Mouse (Mus musculus): ENCODE results near the gene Wdr31.

Wdr31 gene

DNA sequence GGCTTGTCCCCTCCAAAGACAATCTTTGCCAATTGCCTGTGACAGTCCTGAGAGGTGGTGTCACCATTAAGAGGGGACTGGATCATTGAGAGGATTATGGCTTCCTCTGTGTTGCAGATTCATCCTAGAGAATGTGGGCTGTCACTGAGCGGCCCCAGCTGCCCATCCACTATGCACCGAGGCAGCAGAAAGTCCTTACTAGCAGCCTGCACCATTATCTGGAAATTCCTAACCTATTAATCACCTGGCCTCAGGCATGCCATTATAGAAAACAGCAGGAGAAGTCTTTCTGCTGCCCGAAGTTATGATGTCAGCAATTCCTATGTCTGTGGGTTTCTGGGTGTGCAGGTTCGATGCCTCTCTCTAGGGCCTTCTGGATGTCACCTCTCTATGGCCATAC lies 29.7 kb downstream of the Wdr31 start:
- in situ Hi-C loops (cut with MboI, MseI), result no loop called here

DNA sequence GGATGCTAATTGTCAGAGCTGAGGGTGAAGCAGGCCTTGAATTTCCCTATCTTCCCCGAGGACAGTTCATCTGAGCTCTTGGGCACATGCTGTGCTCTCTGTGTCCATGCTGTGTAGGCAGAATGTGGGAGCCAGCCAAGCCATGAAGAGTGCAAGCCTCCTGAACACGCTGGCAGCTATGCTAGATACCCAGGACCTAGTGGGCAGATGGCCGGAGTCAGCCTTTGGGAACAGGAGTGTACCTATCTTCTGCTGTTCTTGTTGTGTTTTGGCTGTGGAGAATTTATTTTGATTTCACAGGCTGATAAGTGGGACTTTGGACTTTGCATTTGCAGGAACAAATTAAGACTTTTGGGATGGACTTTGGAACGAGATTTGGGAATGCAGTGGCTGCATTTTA lies 30.2 kb downstream of the Wdr31 start:
- in situ Hi-C loops (cut with MboI, MseI), result no loop called here

DNA sequence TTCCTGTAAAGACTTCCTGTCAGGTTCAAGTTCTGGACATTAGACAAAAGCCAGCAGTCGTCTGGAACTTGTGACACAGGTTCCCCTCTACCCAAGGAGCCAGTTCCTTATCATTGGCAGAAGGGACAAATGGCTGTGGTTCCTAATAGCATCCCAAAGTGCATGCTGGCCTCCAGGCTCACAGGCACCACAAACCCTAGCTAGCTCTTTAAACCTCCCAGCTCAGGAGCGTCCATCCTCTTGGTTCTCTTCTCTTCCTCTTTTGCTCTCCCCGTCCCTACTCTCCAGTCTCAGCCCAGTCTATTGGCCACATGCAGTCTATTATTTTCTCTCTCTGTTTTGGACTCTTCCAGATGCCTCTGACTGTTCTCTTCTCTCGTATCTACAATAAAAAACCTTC lies 30.9 kb downstream of the Wdr31 start:
- in situ Hi-C loops (cut with MboI, MseI), result no loop called here

DNA sequence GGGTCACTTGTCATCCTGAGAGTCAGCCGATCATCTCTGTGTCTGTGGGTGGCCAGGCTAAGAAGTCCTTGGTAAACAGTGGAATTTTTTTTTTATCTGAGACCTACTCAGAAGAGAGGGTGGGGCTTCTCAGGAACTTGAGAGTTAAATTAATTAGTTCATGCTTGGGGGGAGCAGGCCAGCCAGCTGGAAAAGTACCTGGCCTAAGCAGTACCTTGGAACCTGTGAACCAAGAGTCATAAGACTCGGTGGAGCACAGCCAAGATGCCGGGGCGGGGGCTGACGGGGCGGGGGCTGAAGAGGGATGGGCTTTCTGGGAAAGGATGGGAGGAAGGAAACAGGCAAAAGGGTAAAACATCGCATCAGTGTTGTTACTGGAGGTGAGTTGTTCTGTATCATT lies 32.8 kb downstream of the Wdr31 start:
- in situ Hi-C loops (cut with MboI, MseI), result no loop called here

DNA sequence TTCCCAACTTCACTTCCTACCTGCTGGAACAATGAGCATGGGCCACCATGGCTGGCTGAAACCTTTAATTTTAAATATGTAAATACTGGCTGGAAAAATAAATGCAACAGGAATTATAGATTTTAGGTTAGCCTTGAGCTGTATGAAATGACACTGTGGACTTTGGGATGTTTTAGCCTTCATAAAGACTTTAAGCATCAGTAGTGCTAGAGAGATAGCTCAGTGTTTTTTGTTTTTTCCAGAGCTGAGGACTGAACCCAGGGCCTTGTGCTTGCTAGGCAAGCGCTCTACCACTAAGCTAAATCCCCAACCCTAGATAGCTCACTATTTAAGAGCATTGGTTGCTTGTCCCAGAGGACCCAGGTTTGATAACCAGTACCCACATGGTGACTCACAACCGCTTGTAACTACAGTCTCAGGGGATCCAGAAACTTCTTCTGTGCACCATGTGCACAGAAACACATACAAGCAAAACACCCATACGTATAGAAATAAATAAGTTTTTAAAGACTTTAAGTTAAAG lies 33.4 kb downstream of the Wdr31 start:
- in situ Hi-C loops (cut with MboI, MseI), result no loop called here

DNA sequence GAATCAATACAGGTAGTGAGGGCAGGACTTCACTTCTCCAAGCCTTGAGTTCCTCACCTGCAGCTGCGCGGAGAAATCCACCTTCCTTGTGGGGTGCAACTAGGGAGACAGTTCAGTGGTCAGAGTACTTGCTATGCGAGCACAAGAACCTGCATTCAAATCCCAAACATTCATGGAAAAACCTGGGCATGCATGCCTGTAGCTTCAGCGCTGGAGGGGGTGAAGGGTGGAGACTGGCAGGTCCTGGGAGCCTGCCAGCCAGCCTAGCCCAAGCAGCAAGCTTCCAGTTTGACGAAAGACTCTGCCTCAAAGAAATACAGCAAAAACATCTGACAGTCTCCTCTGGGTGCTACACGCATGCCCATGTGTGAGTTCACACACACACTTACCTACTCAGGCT lies 35.6 kb downstream of the Wdr31 start, which contains the start of gene Rnf183:
TSS of gene Rnf183 (minus strand) at position 172 of the 400 bp plus-strand sequence.
- in situ Hi-C loops (cut with MboI, MseI), result no loop called here

DNA sequence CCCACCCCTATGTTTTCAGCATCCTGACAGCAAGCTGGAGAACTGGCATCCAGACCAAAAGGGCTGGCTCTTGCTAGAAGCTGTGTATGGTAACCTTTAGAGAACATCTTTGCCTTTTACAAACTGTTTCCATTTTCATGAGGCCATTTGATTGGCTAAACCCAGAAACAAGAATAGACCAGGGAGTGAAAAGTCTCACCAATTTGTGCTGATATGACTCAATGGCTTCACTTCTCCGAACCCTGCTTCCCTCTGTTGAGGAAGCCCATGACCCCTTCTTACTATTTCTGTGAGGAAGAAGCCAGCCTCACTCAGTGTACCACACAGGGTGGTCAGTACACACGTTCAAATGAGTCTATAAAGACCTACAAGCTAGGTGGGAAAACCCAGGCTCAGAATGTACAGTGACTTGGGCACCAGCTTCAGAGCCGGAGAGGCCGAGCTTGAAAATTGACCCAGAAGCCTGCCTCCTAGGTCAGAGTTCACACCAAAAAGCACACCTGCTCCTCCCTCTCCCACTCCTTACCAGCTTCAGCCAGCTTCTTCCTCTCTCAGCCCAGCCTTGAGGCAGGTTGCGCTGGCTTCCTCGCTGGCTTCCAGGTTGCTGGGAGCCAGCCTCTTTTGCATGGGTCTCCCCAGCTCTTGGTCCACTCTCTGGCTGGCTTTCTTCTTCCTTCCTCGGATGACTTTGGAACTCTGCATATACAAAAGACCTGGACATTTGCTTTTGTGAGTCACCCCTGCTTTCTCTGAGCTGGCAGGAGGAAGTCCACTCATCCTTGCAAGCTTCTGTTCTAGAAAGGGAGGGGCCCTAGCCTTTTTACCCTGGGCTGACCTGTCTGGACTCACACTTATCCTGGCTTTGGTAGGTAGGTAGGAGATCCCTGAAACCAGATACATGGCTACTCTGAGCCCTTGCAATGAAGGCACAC lies 36.5 kb downstream of the Wdr31 start:
- in situ Hi-C loops (cut with MboI, MseI), result no loop called here

DNA sequence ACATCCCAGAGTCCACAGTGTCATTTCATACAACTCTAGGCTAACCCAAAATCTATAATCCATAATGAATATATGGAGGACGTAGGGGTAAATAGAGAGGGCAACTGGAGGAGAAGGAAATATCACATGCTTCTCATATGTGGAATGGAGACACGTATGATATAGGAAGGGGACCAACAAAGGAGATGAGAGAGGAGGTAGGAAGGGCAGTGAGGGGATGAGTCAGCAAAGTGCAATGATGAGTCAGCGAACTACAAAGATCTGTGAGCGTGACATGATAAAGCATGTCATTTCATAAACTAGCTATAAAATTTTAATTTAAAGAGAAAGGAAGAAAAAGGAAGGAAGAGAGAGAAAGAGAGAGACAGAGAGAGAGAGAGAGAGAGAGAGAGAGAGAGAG lies 39.2 kb downstream of the Wdr31 start:
- in situ Hi-C loops (cut with MboI, MseI), result no loop called here

DNA sequence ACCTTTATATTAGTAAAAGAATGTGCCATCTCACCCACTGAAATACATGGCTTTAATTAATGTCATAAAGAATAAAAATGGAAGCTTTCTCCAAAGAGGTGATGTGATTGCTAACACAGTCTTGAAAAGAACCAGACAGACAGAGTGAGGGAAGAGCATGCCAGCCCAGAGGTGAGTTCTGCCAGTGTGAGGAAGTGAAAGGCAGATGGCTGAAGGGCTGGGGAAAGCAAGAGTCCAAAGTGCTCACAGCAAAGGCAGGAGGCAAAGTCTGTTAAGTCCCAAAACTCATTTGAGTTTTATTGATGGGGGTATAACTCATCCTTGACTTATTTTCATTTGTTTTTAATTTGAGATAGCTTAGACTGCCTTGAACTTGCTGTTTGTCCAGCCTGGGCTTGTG lies 40.0 kb downstream of the Wdr31 start:
- in situ Hi-C loops (cut with MboI, MseI), result no loop called here

DNA sequence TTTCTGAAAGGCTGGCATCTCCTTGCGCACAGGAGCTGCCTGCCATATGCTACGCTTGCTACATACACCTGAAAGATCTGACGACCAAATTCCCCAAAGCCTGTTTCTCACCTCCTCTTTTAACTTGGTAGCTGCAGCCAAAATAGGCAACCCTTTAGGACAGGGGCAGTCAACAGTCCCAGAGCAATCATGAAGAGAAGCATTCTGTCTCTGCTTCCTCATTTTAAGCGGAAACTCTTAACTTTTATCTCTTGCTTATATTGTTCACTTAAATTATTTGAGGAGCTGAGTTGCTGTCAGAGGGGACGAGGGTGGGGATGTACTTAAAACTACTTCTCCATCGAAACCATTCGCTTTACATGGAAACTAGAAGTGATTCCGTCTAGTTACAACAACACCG lies 41.1 kb downstream of the Wdr31 start:
- in situ Hi-C loops (cut with MboI, MseI), result no loop called here

DNA sequence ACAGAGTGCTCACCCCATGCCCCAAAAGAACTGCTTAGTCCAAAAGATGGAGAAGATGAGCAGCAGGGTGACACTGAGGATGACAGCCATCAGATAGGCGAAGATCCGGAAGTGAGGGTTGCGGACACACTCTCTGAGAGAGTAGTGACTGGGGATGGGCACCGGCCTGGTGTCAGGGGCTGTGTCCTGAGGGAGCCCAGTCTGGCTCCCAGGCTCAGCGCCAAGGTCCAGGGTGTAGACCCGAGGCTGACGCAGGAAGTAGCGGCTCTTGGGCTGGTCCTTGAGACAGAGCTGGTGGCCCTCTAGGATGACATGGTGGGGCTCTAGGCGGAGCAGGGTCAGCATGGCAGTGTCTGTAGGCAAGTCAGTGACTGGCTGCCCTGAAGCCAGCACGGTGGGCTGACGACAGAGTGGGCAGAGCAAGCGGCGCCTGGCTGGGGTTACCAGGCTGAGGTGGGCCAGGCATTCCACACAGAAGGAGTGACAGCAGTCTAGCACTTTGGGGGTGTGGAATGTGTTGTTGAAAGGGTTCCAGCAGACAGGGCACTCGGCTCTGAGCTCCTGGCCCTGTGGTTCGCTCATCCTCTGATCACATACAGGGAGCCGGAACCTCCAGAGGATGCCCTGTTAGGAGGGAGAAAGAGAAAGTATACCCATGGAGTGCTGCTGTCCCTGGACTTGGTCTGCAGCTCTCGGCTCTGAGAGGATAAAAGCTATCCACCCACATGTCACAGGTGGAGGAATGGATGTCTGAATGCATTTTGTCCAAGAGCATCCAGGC lies 42.5 kb downstream of the Wdr31 start:
- in situ Hi-C loops (cut with MboI, MseI), result no loop called here

DNA sequence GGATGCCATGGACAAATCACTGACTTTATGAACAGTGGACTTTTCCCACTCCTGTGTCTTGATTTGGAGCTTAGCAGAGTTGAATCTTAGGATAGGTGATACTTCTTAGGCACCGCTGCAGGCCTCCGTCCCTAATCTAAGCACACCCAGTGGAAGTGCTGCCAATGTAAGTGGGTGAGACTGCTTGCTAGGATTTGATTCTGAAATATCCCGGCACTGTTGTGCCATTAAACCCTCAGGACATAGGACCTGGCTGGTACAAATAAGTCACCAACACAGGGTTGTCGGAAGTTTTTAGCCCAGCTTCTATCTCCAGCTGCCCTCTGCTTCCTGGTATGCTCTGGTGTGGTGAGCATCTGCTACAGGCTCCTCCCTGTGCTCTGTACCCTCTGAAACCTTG lies 44.8 kb downstream of the Wdr31 start:
- in situ Hi-C loops (cut with MboI, MseI), result no loop called here

DNA sequence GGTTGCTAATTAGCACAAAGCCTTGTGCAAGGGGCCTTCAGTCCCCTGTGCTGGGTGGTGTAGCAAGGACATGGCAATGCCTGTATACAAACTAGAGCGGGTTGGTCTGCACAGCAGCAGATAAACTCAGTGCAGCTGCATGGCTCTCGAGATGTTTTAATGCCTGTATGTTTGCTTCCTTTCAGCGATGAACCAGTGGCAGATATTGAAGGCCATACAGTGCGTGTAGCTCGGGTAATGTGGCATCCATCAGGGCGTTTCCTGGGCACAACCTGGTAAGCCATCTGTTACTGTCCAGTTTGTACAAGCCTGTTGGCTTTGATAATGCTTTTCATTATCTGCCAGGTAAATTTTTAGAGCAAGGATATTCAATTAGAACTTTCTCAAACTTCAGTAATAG lies 51.6 kb downstream of the Wdr31 start:
- in situ Hi-C loops (cut with MboI, MseI), result no loop called here

DNA sequence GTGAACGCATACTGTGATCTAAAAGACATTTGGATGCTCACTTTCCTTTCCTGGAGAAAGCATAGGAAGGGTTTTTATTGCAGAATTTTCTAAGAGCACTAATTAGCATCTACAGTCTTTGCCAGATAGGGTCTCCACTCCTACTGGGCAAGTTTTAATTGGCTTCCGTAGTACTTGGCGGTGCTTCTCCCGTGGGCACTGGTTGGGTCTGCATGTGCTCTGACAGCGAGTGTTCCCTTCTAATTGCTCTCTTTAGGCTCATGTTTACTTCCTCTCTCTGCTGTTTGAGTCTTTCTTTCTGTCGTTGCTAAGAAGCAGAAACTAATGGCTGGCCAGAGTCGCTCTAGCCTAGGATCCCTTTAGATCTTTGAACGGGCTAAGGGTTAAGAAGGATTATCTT lies 52.2 kb downstream of the Wdr31 start:
- in situ Hi-C loops (cut with MboI, MseI), result no loop called here

DNA sequence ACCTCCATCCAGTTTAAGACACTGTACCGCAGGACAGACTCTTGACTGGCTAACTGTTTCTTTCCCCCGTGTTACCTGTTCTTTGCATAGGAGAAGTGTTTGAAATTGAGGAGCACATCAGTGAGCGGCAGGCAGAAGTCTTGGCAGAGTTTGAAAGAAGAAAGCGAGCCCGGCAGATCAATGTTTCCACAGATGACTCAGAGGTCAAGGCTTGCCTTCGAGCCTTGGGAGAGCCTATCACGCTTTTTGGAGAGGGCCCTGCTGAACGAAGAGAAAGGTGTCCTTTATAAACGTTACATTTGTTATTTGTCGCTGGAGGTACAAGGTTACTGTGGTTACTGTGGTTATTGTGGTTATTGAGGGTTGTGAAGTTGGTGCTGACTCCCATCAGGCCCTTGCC lies 59.1 kb downstream of the Wdr31 start:
- in situ Hi-C loops (cut with MboI, MseI), result no loop called here

DNA sequence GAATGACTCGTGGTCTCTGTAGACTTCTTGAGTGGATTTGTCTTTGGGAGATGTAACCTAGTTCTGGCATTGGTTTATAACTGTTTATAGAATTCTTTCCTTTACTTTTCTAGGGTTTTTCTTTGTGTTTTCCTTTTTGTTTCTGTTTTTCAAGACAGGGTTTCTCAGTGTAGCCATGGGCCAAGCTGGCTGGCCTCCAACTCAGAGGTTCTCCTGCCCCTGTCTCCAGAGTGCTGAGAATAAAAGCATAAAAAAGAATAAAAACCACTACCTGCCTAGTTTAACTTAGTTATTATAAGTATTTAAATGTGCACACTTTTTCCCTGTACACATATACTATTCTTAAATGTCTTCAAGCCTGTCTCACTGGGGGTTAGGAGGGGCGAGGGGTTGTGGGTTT lies 60.4 kb downstream of the Wdr31 start:
- in situ Hi-C loops (cut with MboI, MseI), result no loop called here

DNA sequence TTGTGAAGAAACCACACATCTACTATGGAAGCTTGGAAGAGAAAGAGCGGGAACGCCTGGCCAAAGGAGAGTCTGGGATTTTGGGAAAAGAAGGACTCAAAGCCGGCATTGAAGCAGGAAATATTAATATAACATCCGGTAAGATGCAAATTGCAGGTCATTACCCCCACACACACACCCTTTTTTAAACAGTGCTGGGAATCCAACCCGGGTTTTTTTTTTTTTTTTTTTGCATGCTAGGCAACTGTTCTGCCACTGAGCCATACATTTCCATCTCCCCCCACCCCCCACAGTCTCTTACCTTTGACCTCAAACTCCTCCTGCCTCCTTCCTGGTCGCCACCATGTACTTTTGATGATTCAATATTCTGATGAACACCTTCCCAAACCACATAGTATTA lies 61.1 kb downstream of the Wdr31 start:
- in situ Hi-C loops (cut with MboI, MseI), result loop anchor here (5.0 to 10.0 kb wide), 2 partner anchors 47 to 1435 kb away; partner anchors contain the start of genes Fkbp15 and Slc31a1

DNA sequence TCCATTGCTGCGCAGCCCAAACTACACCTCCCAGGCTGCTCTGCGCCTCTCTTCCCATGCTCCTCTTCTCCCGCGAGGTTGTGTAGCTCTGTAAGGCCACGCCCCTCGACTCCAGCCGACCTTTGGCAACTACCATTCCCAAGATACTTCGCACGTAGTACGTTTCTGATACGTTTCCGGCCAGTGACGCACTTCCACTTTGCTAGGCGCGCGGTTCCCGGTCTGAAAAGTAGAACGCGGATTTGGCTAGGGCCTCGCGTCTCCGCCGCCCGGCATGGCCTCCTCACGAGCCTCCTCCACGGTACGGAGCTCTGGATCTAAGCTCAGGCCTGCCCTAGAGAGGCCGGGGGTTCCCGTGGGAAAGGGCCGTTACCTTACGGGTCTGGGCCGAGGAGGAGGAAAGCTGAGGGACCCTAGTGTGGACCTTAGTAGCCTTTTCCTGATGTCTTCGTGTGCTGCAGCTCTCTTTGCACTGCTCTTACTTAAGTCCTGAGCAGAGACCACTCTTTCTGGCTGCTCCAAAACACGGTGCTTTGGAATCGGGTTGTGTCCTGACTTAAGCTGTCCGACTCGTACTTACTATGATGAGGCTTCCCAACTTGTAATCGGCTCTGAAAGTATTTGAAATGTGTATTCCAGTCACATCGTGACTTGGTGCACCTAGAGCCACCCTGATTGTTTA lies 62.0 kb downstream of the Wdr31 start, which contains the start of the genes Cdc26 and Prpf4:
TSS of gene Cdc26 (minus strand) at position 42 of the 682 bp plus-strand sequence.
TSS of gene Prpf4 (plus strand) at position 197 of the 682 bp plus-strand sequence.
- in situ Hi-C loops (cut with MboI, MseI), result loop anchor here (5.0 to 10.0 kb wide), 2 partner anchors 46 to 1436 kb away; partner anchors contain the start of genes Fkbp15 and Slc31a1

DNA sequence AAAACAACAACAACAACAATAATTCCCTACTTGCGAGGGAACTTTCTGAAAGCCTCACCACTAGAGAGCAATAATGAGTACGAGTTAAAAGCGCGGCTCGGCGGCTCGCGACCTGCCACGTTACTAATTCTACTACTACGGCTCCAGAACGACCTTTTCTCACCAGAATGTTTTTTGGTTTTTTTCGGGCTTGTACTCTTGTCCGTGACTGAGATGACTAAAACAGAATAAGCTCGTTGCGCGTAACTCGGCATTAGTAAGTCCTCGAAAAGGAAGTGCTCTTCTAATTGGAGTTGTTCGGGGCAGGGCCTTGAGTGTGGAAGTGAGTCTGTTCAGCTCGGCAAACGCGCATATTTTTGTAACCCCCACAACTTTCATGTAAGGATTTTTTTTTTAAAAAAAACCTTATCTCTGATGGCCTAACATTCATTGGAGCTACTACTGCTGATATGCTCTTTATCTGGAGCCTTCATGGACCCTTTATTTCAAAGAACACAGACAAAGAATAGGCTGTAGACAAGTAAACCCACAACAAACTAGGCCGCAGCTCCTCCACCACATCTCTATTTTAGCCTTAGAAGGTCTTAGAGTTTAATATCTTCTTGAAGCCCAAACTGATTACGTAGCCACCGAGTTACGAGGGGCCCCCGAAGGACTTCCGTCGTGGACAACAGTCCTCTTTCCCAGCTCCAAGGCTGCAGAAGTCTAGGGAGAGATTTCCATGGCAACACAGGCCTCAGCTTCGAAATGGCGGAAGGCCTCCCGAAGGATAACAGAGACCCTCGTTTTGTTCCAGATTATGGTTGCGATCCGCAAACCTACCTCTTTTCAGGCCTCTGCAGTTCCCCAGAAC lies 62.7 kb downstream of the Wdr31 start:
- in situ Hi-C loops (cut with MboI, MseI), result loop anchor here (5.0 to 10.0 kb wide), 2 partner anchors 46 to 1437 kb away; partner anchors contain the start of genes Fkbp15 and Slc31a1

DNA sequence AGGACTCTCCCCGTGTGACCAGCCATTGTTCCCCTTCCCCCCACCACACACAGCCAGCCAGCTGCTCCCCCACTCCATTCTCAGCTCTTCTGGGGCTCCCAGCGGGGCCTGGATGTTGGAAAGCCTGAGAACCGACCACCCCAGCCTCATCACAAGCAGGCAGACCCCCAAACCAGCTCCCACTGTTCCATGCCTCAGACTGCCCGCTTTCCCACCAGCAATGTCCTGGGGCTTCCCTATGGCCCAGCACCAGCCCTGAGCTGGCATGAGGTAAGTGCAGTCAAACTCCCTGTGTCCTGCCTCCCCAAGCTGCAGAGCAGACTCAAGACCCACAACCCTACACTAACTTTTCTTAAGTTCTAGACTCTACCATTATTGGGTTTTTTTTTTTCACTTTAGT lies 64.6 kb downstream of the Wdr31 start:
- in situ Hi-C loops (cut with MboI, MseI), result loop anchor here (5.0 to 10.0 kb wide), 2 partner anchors 44 to 1439 kb away; partner anchors contain the start of genes Fkbp15 and Slc31a1

Measured in T-helper 2 cell (primary cell).